Mouse (Mus musculus) E14TG2a.4 (cell line): ENCODE data around the gene Racgap1.

Source experiments
- H3K27me3 ChIP-seq: 2 replicates; pipeline ENCODE4 v1.6.1; 2014; ENCODE audit warnings: low read length, control low read depth; ENCODE audit not compliant: insufficient read depth
- H3K36me3 ChIP-seq: 2 replicates; pipeline ENCODE4 v1.6.1; 2014; ENCODE audit warnings: low read length, control low read depth; ENCODE audit not compliant: insufficient read depth
- H3K4me1 ChIP-seq: replicated peaks from 2 replicates; pipeline ENCODE4 v1.6.1; 2014; ENCODE audit warnings: low read depth, low read length, control low read depth
- H3K4me3 ChIP-seq: replicated peaks from 2 replicates; pipeline ENCODE4 v1.5.1; 2014; ENCODE audit warnings: mild to moderate bottlenecking, low read length
- H3K9me3 ChIP-seq: 2 replicates; pipeline ENCODE4 v1.6.1; 2014; ENCODE audit warnings: low read length, control low read depth
- CTCF ChIP-seq: conservative IDR thresholded peaks from 2 replicates; pipeline ENCODE4 v1.5.1; 2014; ENCODE audit warnings: low read length
- NANOG ChIP-seq: IDR thresholded peaks from 2 replicates; pipeline ENCODE4 v1.6.1; 2014; ENCODE audit warnings: borderline replicate concordance, low read length, mixed read lengths
- POU5F1 ChIP-seq: IDR thresholded peaks from 2 replicates; pipeline ENCODE4 v1.6.1; 2014; ENCODE audit warnings: low read length, borderline replicate concordance

Gene Racgap1

DNA sequence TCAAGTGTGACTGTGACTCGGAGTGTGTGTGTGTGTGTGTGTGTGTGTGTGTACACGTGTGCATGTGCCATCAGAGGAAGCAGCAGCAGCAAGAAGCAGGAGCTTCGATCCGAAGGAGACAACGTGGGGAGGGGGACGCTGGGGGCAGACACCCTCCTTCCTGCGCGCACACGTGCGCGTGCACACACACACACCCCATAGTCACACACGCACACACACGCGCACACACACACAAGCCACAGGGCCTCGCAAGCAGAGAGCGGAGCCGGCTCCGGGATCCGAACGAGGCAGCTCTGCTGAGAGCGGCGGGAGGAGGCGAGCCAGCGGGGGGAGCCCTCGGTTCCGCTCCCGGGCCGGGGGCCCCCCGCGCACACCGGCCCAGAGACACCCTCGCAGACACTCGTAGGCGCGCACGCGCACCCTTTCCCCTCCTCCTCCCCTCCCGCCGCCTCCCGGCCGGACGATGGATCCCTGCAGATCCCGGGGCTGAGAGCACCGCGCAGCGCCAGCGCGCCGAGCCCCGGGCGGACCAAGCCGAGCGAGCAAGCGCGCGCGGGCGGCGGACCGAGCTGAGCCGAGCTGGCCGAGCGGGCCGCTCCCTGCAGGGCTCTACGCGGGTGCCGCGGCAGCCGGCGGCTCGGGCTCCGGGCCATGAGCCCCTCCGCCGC is 18.8 kb upstream of the Racgap1 start, which contains the start of gene Asic1:
Gene Asic1 (plus strand): TSS at position 215 of the 668 bp plus-strand sequence.
- no peak for TF ChIP-seq CTCF
- no peak for TF ChIP-seq POU5F1
- TF ChIP-seq NANOG: no peak

DNA sequence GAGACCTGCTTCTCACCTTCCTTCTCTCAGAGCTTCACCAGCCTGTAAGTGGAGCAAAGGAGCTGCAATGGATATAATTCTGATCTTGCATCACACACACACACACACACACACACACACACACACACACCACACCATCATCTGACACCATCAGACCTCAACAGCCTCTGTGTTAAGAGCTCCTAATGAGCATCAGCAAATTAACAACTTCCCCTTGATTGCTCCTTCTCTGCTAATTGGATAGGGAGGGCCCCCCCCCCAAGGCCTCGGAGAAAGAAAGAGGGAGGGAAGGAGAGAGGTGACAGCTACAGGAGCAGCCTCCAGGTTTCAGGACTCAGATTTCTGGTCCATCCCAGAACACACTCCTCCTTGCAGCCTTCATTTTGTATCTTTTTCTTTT is 17.9 kb upstream of the Racgap1 start:
- H3K4me3 ChIP-seq: no peak overlapping the region
- TF ChIP-seq CTCF (no peak), NANOG (no peak), POU5F1 (no peak)

More for the DNA sequence above, 18.8 kb upstream of the Racgap1 start, which contains the start of gene Asic1:
- Histone ChIP-seq H3K9me3 (no peaks in the 10 kb centered on the region), H3K4me1 (peaks cover 48% of the 10 kb centered on the region), H3K36me3 (peaks cover 9% of the 10 kb centered on the region), H3K27me3 (peaks cover 71% of the 10 kb centered on the region), H3K4me3 (peak within 1 kb of the TSS; percentile 87)

DNA sequence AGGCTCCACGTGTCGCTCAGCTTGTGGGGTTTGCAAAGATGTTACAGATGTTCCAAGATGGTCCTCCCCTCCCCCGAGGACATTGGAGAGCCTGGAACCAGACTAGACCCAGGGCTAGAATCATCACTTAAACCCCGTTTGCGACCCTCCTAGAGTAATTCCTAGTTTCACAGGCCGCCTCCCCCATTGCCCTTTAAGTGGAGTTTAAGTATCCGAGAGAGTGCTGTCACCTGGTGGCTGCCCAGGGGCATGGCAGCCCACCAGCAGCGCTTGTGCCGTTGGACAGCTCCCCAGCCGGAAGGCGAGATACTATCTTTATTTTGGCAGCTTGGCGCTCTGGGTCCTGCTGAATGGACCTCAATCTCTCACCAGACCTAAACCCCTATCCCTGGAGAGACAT is 17.4 kb upstream of the Racgap1 start:
- Histone ChIP-seq H3K4me3 (no peak overlapping the region), H3K27me3 (peaks cover 85% of the 10 kb centered on the region), H3K36me3 (peaks cover 9% of the 10 kb centered on the region), H3K4me1 (peaks cover 51% of the 10 kb centered on the region), H3K9me3 (no peaks in the 10 kb centered on the region)
- TF ChIP-seq POU5F1 (no peak), CTCF (peak; percentile 99)

More for the DNA sequence above, 17.9 kb upstream of the Racgap1 start:
- Histone ChIP-seq H3K9me3 (no peaks in the 10 kb centered on the region), H3K4me1 (peaks cover 47% of the 10 kb centered on the region), H3K27me3 (peaks cover 80% of the 10 kb centered on the region), H3K36me3 (peaks cover 9% of the 10 kb centered on the region)

DNA sequence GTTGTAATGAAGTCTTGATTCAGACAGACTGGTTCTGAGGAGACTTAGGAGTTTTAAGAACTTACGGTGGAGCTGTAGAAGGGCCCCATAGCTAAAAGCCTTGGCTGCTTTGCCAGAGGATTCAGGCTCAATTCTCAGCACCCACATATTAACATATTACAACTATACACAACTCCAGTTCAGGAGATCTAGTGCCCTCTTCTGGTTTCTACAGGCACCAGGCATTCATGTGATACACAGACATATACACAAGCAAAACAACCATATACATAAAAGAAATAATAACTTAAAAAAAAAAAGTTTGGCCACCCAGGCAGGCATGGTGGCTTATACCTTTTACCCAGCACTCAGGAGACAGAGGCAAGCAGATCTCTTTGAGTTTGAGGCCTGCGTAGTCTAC is 16.1 kb upstream of the Racgap1 start:
- H3K27me3 ChIP-seq: peaks cover 80% of the 10 kb centered on the region
- H3K36me3 ChIP-seq: no peaks in the 10 kb centered on the region
- H3K9me3 ChIP-seq: no peaks in the 10 kb centered on the region
- no peak overlapping the region for H3K4me3 ChIP-seq
- no peak for TF ChIP-seq NANOG
- TF ChIP-seq CTCF: no peak
- TF ChIP-seq POU5F1: no peak
- peaks cover 53% of the 10 kb centered on the region for H3K4me1 ChIP-seq

DNA sequence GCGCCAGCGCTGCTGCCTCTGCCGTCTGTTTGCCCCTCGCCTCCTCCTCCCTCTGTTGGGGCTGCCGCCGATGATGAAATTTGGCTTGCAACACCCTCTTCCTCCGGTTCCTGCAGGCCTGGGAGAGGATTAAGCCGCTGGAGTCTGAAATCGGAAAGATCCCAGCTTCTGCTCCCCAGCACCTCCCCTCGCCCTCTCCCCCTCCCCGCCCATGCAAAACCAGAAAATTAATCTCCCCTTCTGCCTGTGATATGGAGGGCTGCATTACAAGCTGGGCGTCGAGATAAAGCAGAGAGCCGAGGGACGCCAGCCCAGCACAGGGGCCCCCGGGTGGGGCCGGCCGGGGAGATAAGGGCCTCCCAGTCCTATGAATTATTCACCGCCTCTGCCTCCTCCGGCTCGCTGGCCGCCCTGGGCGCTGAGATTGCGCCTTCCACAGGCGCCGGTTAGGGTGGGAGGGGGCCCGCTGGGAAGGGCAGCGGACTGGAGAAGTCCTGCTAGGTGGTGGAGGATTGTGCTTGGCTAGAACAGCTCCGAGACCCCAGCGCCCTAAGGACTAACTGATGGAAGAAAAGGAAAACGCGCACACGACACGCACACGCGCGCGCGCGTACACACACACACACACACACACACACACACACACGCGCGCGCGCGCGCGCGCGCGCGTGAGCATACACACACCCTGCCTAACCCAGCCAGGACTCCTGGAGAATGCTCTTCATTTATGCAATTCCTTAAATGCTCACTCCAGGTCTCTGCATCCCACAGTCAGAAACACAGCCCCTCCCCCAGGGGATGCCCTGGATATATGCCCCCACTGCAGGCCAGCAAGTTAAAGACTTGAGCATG is 13.4 kb upstream of the Racgap1 start:
- H3K27me3 ChIP-seq: peaks cover 54% of the 10 kb centered on the region
- peak overlapping the region; percentile 73 for H3K4me3 ChIP-seq
- H3K9me3 ChIP-seq: no peaks in the 10 kb centered on the region
- H3K4me1 ChIP-seq: peaks cover 53% of the 10 kb centered on the region
- TF ChIP-seq POU5F1 (no peak), NANOG (no peak), CTCF (no peak)
- H3K36me3 ChIP-seq: no peaks in the 10 kb centered on the region

DNA sequence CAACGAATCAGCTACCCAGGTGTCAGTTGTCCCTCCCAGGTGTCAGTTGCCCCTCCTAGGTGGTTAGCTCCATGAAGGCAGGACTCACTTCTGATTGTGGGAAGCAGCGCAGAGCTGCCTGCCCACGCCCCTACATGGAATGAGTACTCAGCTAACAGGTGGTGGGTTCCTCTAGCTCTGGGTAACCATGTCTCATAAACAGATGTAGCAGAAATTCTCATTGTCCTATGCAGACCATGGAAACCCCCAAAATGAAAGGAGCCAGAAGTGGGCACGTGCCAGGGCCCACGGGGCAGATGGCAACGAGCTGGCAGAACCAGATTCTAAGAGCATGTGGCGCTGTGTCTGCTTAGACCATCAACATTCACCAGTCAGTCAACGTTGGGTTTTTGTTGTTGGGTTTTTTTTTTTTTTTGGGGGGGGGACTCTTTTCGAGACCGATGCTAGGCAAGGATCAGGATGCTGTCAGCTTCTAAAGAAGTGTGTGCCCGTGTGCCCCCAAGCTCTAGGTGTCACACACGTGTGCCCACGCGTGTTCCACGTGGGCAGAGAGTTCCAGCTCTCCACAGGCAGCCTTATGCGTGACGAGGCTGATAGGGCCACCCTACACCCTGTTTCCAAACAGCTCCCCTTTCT is 12.6 kb upstream of the Racgap1 start:
- Histone ChIP-seq H3K9me3 (no peaks in the 10 kb centered on the region), H3K27me3 (peaks cover 46% of the 10 kb centered on the region), H3K4me3 (peak overlapping the region; percentile 73), H3K4me1 (peaks cover 50% of the 10 kb centered on the region), H3K36me3 (no peaks in the 10 kb centered on the region)
- no peak for TF ChIP-seq NANOG
- no peak for TF ChIP-seq POU5F1
- no peak for TF ChIP-seq CTCF

DNA sequence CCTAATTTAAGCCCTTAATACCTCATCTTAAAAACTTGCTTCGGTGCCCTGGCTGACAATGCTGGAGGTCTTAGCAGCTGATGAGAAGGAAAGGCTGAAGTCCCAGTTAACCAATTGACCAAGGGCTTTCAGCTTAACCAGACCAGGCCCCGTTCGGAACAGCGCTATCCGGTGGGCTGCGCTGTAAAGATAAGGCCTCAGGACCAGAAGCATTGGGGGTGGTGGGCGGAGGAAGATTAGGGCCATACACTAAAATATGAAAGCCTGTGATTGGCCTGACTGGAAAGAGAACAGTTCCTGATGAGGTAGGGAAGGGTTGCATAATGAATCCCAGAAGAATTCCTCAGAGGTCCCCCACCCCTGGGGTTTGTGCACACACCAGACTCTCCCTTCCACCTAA is 10.9 kb upstream of the Racgap1 start:
- TF ChIP-seq NANOG (no peak), POU5F1 (no peak), CTCF (no peak)
- no peak overlapping the region for H3K4me3 ChIP-seq
- H3K9me3 ChIP-seq: no peaks in the 10 kb centered on the region
- H3K4me1 ChIP-seq: peaks cover 58% of the 10 kb centered on the region
- no peaks in the 10 kb centered on the region for H3K36me3 ChIP-seq
- peaks cover 41% of the 10 kb centered on the region for H3K27me3 ChIP-seq

DNA sequence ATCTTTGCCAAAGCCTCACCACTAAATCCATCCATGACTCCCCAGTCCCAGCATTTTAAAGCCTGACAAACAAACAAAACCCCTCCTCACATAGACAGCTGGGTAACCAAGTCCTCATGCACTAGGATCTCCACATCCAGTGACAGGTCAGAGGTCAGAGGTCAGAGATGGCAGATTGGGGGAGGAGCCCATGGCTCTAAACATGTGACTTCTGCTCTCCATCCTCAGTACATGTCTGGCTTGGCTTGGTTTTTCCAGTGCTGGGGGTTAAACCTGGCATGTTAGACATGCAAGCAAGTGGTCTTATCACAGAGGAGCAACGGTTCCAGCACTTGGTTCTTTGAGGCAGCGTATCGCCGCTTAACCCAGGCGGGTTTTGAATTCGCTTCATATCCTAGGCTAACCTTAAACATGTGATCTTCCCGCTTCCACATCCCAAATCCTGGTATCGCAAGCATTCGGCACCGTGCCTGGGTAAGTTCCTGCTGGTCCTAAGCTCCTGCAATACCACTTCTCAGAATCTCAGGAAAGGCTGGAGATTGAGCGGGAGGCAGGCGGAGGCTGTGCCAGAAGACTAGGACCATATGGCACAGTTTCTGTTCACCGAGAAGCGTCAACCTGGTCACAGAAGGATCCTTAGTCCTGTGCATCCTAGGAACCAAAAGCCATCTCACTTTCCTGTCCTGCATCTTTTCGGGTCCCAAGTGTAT is 9.8 kb upstream of the Racgap1 start:
- H3K36me3 ChIP-seq: no peaks in the 10 kb centered on the region
- H3K4me1 ChIP-seq: peaks cover 65% of the 10 kb centered on the region
- no peaks in the 10 kb centered on the region for H3K9me3 ChIP-seq
- H3K27me3 ChIP-seq: peaks cover 30% of the 10 kb centered on the region
- no peak for TF ChIP-seq POU5F1
- TF ChIP-seq CTCF: no peak
- TF ChIP-seq NANOG: no peak
- peak overlapping the region; percentile 59 for H3K4me3 ChIP-seq
